Mouse (Mus musculus) MEL (cell line): ENCODE data around the gene Gas2l2. TPM values are rescaled to one million over a fixed set of nuclear protein-coding genes. Genes with fewer than 3 reads are reported as not detected.

ENCODE experiments used
- DNase-seq: peaks from one replicate; pipeline ENCODE4 v3.0.0; 2011; ENCODE audit warnings: low read depth, low spot score
- H3K27ac ChIP-seq: 2 replicates; pipeline ENCODE4 v1.5.1; 2012; ENCODE audit warnings: low read depth, mild to moderate bottlenecking, control low read depth, low read length, moderate library complexity; ENCODE audit not compliant: control insufficient read depth
- H3K27me3 ChIP-seq, 2 experiments: fragments of 150-350 bp in 1 of 2; sonication (generic) in 1 of 2; 2 replicates each; pipeline ENCODE4 v1.6.1; 2012; ENCODE audit warnings: low read length in 2 of 2, mild to moderate bottlenecking in 2 of 2, improper control_type of control experiment in 1 of 2, moderate library complexity in 1 of 2; ENCODE audit not compliant: insufficient read depth in 2 of 2, control insufficient read depth in 1 of 2
- H3K36me3 ChIP-seq, 2 experiments: 2 replicates each; pipeline ENCODE4 v1.6.1; 2012 to 2014; ENCODE audit warnings: low read length in 2 of 2, improper control_type of control experiment in 1 of 2, inconsistent platforms in 1 of 2, mild to moderate bottlenecking in 1 of 2; ENCODE audit not compliant: insufficient read depth in 2 of 2, control insufficient read depth in 1 of 2
- H3K4me1 ChIP-seq, 2 experiments: fragments of 150-350 bp in 1 of 2; sonication (generic) in 1 of 2; 2 replicates each; pipeline ENCODE4 v1.6.1; 2012; ENCODE audit warnings: low read length in 2 of 2, improper control_type of control experiment in 1 of 2, mild to moderate bottlenecking in 1 of 2; ENCODE audit not compliant: insufficient read depth in 2 of 2, control insufficient read depth in 1 of 2
- H3K4me3 ChIP-seq, 2 experiments: fragments of 150-350 bp in 1 of 2; sonication (generic) in 1 of 2; 2 replicates each; pipeline ENCODE4 v1.5.1; 2012; ENCODE audit warnings: low read depth in 2 of 2, low read length in 2 of 2, mild to moderate bottlenecking in 2 of 2, moderate library complexity in 2 of 2, control low read depth in 1 of 2, improper control_type of control experiment in 1 of 2; ENCODE audit not compliant: control insufficient read depth in 1 of 2, insufficient read depth in 1 of 2
- H3K79me2 ChIP-seq: 2 replicates; pipeline ENCODE4 v1.6.1; 2012; ENCODE audit warnings: mild to moderate bottlenecking, low read length, moderate library complexity; ENCODE audit not compliant: control insufficient read depth, poor library complexity, insufficient read depth
- H3K9ac ChIP-seq: 2 replicates; pipeline ENCODE4 v1.6.1; 2012; ENCODE audit warnings: low read depth, mild to moderate bottlenecking, control low read depth, low read length, moderate library complexity; ENCODE audit not compliant: control insufficient read depth, poor library complexity, severe bottlenecking
- H3K9me3 ChIP-seq: fragments of 150-350 bp; sonication (generic); replicated peaks from 2 replicates; pipeline ENCODE4 v1.6.1; 2012; ENCODE audit warnings: mild to moderate bottlenecking, low read length, improper control_type of control experiment, moderate library complexity; ENCODE audit not compliant: insufficient read depth
- BHLHE40 ChIP-seq: IDR thresholded peaks from 2 replicates; pipeline ENCODE4 v1.6.1; 2012; ENCODE audit warnings: low read depth, mild to moderate bottlenecking, inconsistent platforms, low read length, improper control_type of control experiment, borderline replicate concordance
- CHD2 ChIP-seq: IDR thresholded peaks from 2 replicates; pipeline ENCODE4 v1.6.1; 2011; ENCODE audit warnings: low read length, improper control_type of control experiment
- CTCF ChIP-seq, 3 experiments: IDR thresholded peaks in 2 of 3; conservative IDR thresholded peaks in 1 of 3; 2 replicates each; pipeline ENCODE4 v1.5.1; 2011 to 2012; ENCODE audit warnings: low read length in 3 of 3, low read depth in 2 of 3, mild to moderate bottlenecking in 2 of 3, improper control_type of control experiment in 1 of 3, inconsistent platforms in 1 of 3, mixed read lengths in 1 of 3, moderate library complexity in 1 of 3; ENCODE audit not compliant: control insufficient read depth in 1 of 3, insufficient read depth in 1 of 3, poor library complexity in 1 of 3, severe bottlenecking in 1 of 3
- E2F4 ChIP-seq: IDR thresholded peaks from 2 replicates; pipeline ENCODE4 v1.6.1; 2011; ENCODE audit warnings: low read depth, low read length, improper control_type of control experiment, borderline replicate concordance
- GABPA ChIP-seq: IDR thresholded peaks from 2 replicates; pipeline ENCODE4 v1.6.1; 2012; ENCODE audit warnings: low read depth, mild to moderate bottlenecking, inconsistent platforms, low read length, improper control_type of control experiment, moderate library complexity
- KAT2A ChIP-seq: conservative IDR thresholded peaks from 2 replicates; pipeline ENCODE4 v1.6.1; 2012; ENCODE audit warnings: low read depth, low read length, improper control_type of control experiment, inconsistent platforms
- MAX ChIP-seq: IDR thresholded peaks from 2 replicates; pipeline ENCODE4 v1.6.1; 2011; ENCODE audit warnings: low read length, improper control_type of control experiment
- MAZ ChIP-seq: IDR thresholded peaks from 2 replicates; pipeline ENCODE4 v1.6.1; 2012; ENCODE audit warnings: low read depth, mild to moderate bottlenecking, inconsistent platforms, low read length, improper control_type of control experiment
- MEF2A ChIP-seq: IDR thresholded peaks from 2 replicates; pipeline ENCODE4 v1.6.1; 2014; ENCODE audit warnings: low read depth, mild to moderate bottlenecking, inconsistent platforms, low read length, improper control_type of control experiment; ENCODE audit not compliant: poor library complexity, insufficient replicate concordance, severe bottlenecking; ENCODE audit errors: extremely low read depth
- MXI1 ChIP-seq: IDR thresholded peaks from 2 replicates; pipeline ENCODE4 v1.6.1; 2011; ENCODE audit warnings: mild to moderate bottlenecking, low read depth, low read length, improper control_type of control experiment
- MYC ChIP-seq: IDR thresholded peaks from 2 replicates; pipeline ENCODE4 v1.6.1; 2011; ENCODE audit warnings: low read depth, mild to moderate bottlenecking, low read length, improper control_type of control experiment, moderate library complexity
- NRF1 ChIP-seq: IDR thresholded peaks from 2 replicates; pipeline ENCODE4 v1.6.1; 2014; ENCODE audit warnings: low read depth, mild to moderate bottlenecking, inconsistent platforms, low read length, improper control_type of control experiment, moderate library complexity; ENCODE audit not compliant: poor library complexity, insufficient read depth, severe bottlenecking
- POLR2AphosphoS5 ChIP-seq: IDR thresholded peaks from 2 replicates; pipeline ENCODE4 v1.6.1; 2012; ENCODE audit warnings: low read depth, borderline replicate concordance, mild to moderate bottlenecking, inconsistent platforms, low read length, moderate library complexity, mixed read lengths
- RAD21 ChIP-seq: IDR thresholded peaks from 2 replicates; pipeline ENCODE4 v1.6.1; 2011; ENCODE audit warnings: mild to moderate bottlenecking, low read depth, low read length, improper control_type of control experiment
- RCOR1 ChIP-seq: IDR thresholded peaks from 2 replicates; pipeline ENCODE4 v1.6.1; 2012; ENCODE audit warnings: low read depth, mild to moderate bottlenecking, inconsistent platforms, low read length, improper control_type of control experiment
- USF2 ChIP-seq, 2 experiments: IDR thresholded peaks; 2 replicates each; pipeline ENCODE4 v1.6.1; 2011 to 2012; ENCODE audit warnings: improper control_type of control experiment in 2 of 2, low read length in 2 of 2, borderline replicate concordance in 1 of 2, inconsistent platforms in 1 of 2, low read depth in 1 of 2, mild to moderate bottlenecking in 1 of 2; ENCODE audit not compliant: insufficient read depth in 1 of 2
- ZNF384 ChIP-seq: IDR thresholded peaks from 2 replicates; pipeline ENCODE4 v1.6.1; 2012; ENCODE audit warnings: low read depth, mild to moderate bottlenecking, inconsistent platforms, low read length, improper control_type of control experiment
- polyA plus RNA-seq, 2 experiments: library from polyadenylated mRNA; stranded (reverse) in 1 of 2; unstranded in 1 of 2; fragments of >175 nt in 1 of 2; fragments of >200 nt in 1 of 2; gene quantifications; 2 replicates each; pipeline versions ENCODE4 v1.2.1 to v1.2.4; 2012; ENCODE audit warnings: low replicate concordance in 2 of 2, low read depth in 1 of 2; ENCODE audit not compliant: insufficient read length in 2 of 2, insufficient read depth in 1 of 2, missing spikeins in 1 of 2
- total RNA-seq: library from RNA; depleted of rRNA; stranded (reverse); fragments of 300-350 nt; gene quantifications from 2 replicates; pipeline ENCODE4 v1.2.3, GENCODE M21; 2012

Gas2l2 gene
- total and polyA plus RNA-seq, 3 experiments: not detected

DNA sequence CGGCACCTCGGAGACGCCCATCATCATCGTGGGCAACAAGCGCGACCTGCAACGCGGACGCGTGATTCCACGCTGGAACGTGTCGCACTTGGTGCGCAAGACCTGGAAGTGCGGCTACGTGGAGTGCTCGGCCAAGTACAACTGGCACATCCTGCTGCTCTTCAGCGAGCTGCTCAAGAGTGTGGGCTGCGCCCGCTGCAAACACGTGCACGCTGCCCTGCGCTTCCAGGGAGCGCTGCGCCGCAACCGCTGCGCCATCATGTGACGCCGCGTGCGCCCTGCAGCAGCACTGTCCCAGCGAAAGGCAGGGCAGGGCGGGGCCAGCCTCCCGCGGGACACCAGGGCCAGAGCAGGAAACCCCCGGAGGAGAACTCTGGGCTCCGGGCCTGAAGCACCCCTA, 10.7 kb downstream of the Gas2l2 start:
- Histone ChIP-seq H3K27ac (no peak overlapping the region), H3K27me3 (peaks cover 0 to 2% of the 10 kb centered on the region in 2 experiments; a peak in 1 of 4 replicates), H3K4me3 (no peak overlapping the region), H3K4me1 (no peaks in the 10 kb centered on the region)
- no peak for TF ChIP-seq MYC
- no peak for TF ChIP-seq ZNF384
- TF ChIP-seq MAX: no peak
- no peak for TF ChIP-seq GABPA
- TF ChIP-seq BHLHE40: no peak
- TF ChIP-seq RAD21: no peak
- TF ChIP-seq NRF1: no peak
- no peak for TF ChIP-seq CTCF (IDR thresholded peaks at IDR 0.05 in 2 of 3, conservative IDR thresholded peaks at IDR 0.05 in 1 of 3; ENCODE audit: control insufficient read depth in 1 of 3, insufficient read depth in 1 of 3, low read depth in 2 of 3, low read length in 3 of 3, poor library complexity in 1 of 3, severe bottlenecking in 1 of 3)
- TF ChIP-seq MEF2A: no peak
- TF ChIP-seq KAT2A: no peak
- TF ChIP-seq, all 39 proteins: peak for 0
- H3K79me2 ChIP-seq: no peaks in the 10 kb centered on the region
- DNase-seq: no peak
- H3K9me3 ChIP-seq: no peaks in the 10 kb centered on the region
- no peak overlapping the region for H3K9ac ChIP-seq
- H3K36me3 ChIP-seq: no peaks in the 10 kb centered on the region

DNA sequence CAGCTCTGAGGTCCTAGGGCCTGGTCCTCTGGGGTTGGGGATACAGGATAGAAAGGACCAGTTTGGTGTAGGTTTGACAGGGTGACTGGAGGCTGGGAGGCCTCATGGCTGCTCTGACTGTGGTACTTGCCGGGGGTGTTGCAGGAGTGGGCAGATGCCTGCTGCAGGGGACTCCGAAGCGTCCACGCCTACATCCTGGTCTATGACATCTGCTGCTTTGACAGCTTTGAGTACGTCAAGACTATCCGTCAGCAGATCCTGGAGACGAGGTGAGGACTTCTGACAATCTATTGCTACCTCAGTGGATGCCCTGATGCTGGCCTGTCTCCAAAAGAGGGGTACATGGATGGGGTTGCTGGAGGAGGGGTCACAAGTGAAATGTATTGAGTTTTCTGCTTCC, 11.5 kb downstream of the Gas2l2 start:
- Histone ChIP-seq H3K9me3 (no peaks in the 10 kb centered on the region), H3K36me3 (no peaks in the 10 kb centered on the region), H3K79me2 (no peaks in the 10 kb centered on the region), H3K4me1 (no peaks in the 10 kb centered on the region), H3K4me3 (no peak overlapping the region), H3K9ac (no peak overlapping the region), H3K27me3 (peaks cover 2% of the 10 kb centered on the region in 2 experiments; a peak in 2 of 4 replicates), H3K27ac (no peak overlapping the region)
- TF ChIP-seq POLR2AphosphoS5 (no peak), CTCF (IDR thresholded peaks at IDR 0.05 in 2 of 3, conservative IDR thresholded peaks at IDR 0.05 in 1 of 3; ENCODE audit: control insufficient read depth in 1 of 3, insufficient read depth in 1 of 3, low read depth in 2 of 3, low read length in 3 of 3, poor library complexity in 1 of 3, severe bottlenecking in 1 of 3) (no peak), MAZ (no peak), RAD21 (no peak), CHD2 (no peak), USF2 (IDR thresholded peaks at IDR 0.05; ENCODE audit: borderline replicate concordance in 1 of 2, insufficient read depth in 1 of 2, low read depth in 1 of 2, low read length in 2 of 2) (no peak), E2F4 (no peak), RCOR1 (no peak), MXI1 (no peak)
- DNase-seq: no peak
